Mouse (Mus musculus): ENCODE results near the gene Fcer2a. TPM values are rescaled to one million over a fixed set of nuclear protein-coding genes. Genes with fewer than 3 reads are reported as not detected.

Gene Fcer2a
- polyA plus RNA-seq, 1 experiment from 2014 or later = 0.14 TPM

DNA sequence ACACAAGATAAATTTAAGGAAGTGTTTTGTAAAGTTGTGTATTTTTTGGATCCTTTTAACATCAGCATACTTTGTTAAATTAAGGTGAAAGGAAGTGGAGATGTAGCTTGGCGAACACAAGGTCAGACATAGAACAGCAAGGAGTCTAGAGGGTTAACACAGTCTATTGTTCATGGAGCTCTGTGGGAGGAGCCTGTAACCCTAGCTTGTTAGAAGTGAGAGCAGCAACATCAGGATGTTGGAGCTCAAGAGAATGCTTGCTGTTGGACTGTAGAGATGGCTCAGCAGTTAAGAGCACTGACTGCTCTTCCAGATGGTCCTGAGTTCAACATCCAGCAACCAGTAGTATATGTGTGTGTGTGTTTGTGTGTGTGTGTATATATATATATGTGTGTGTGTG, 45.0 kb downstream of the Fcer2a start:
- Histone ChIP-seq H3K27ac (ENCODE audit: low read depth, low read length) (no peak overlapping the region), H3K9me3 (replicated peaks; ENCODE audit: control insufficient read depth, low read length) (no peaks in the 10 kb centered on the region), H3K4me1 (ENCODE audit: control insufficient read depth, insufficient read depth, low read length) (no peaks in the 10 kb centered on the region), H3K9ac (ENCODE audit: low read depth, low read length) (no peak overlapping the region), H3K27me3 (ENCODE audit: control insufficient read depth, insufficient read depth, low read length) (no peaks in the 10 kb centered on the region), H3K36me3 (ENCODE audit: control insufficient read depth, insufficient read depth, low read length) (no peaks in the 10 kb centered on the region), H3K4me3 (ENCODE audit: low read depth, low read length) (no peak overlapping the region), H3K4me2 (no peak overlapping the region; the same call in 1 of the 2 replicates)
- WGBS (ENCODE audit: insufficient replicate concordance) = 47% methylated on average over 1 of the region's 1 CpGs
- no peak for ATAC-seq (replicated peaks; ENCODE audit: insufficient number of reproducible peaks, low FRiP score, low TSS enrichment)

DNA sequence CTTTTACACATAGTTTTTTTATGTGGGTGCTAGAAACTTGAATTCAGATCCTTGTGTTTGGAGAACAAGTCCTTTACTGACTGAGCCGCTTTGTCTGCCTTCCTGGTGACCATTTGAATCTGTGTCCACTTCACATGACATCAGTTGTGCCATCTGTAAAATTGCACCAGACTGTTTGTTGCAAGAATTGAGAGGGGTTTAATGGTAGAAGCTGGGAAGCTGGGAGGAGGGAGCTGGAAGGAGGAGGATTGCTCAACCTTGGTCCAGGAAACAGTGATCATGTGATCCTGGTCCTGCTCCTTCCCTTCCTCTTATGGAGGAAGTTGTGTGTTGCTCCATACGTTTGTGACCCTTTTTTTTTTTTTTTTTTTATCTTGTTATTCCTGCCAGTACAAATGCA, 45.7 kb downstream of the Fcer2a start:
- WGBS (ENCODE audit: insufficient replicate concordance) = 55% methylated on average over 2 of the region's 2 CpGs
- H3K4me1 ChIP-seq (ENCODE audit: control insufficient read depth, insufficient read depth, low read length) = no peaks in the 10 kb centered on the region
- no peak overlapping the region for H3K9ac ChIP-seq (ENCODE audit: low read depth, low read length)
- no peak overlapping the region; the same call in 1 of the 2 replicates for H3K4me2 ChIP-seq
- no peak overlapping the region for H3K4me3 ChIP-seq (ENCODE audit: low read depth, low read length)
- H3K27ac ChIP-seq (ENCODE audit: low read depth, low read length) = no peak overlapping the region
- no peaks in the 10 kb centered on the region for H3K36me3 ChIP-seq (ENCODE audit: control insufficient read depth, insufficient read depth, low read length)
- H3K27me3 ChIP-seq (ENCODE audit: control insufficient read depth, insufficient read depth, low read length) = no peaks in the 10 kb centered on the region
- ATAC-seq (replicated peaks; ENCODE audit: insufficient number of reproducible peaks, low FRiP score, low TSS enrichment) = no peak
- H3K9me3 ChIP-seq (replicated peaks; ENCODE audit: control insufficient read depth, low read length) = no peaks in the 10 kb centered on the region

DNA sequence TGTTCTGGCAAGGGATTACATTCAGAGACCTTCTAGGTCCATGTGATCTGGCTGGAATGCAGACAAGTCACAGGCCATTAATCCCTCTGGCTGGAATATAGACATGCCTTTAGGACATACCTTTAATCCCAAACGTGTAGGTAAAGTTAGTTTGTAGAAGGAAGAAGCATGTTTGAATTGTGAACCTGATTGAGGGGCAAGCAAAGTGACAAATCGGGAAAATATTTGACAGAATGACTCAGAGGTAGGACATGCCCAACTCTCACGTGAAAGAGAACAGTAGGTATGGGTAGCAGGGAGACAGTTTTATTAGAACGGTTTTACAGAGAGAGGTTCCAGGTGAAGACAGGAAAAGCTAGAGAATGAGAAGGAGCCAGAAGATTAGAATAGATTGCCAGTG, 46.4 kb downstream of the Fcer2a start:
- 72% methylated on average over 4 of the region's 4 CpGs for WGBS (ENCODE audit: insufficient replicate concordance)

DNA sequence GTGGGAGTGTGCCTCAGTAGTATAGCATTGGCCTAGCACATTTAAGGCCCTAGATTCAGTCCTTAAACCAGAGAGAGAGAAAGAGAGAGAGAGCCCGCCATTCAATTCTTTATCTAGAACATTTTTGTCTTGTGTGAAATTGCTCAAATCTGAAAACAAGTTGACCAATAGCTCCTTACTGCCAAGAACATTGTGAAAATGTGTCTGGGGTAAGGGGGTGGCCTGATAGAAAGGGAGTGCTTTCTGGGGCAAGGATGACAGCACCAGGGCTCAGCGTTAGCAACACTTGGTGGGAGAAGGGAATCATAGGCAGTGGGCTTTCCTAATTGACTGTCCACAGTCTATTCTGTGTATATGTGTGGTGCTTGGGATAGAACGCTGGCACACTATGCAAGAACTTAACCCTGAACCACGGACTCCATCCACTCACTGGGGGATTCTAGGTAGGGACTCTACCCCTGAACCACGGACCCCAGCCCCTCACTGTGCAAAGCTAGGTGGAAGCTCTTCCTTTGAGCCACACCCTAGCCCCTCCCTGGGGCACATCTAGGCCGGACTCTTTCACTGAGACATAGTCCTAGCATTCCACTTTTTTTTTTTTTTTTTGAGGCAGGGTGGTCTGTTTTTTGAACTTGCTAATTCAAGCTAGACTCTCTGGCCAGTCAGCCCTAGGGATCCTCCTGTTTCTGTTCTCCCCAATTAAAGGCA, 47.0 kb downstream of the Fcer2a start:
- no peak for ATAC-seq (replicated peaks; ENCODE audit: insufficient number of reproducible peaks, low FRiP score, low TSS enrichment)
- H3K9me3 ChIP-seq (replicated peaks; ENCODE audit: control insufficient read depth, low read length) = no peaks in the 10 kb centered on the region
- 73% methylated on average over 6 of the region's 6 CpGs for WGBS (ENCODE audit: insufficient replicate concordance)
- no peaks in the 10 kb centered on the region for H3K4me1 ChIP-seq (ENCODE audit: control insufficient read depth, insufficient read depth, low read length)
- no peak overlapping the region for H3K4me2 ChIP-seq
- no peaks in the 10 kb centered on the region for H3K27me3 ChIP-seq (ENCODE audit: control insufficient read depth, insufficient read depth, low read length)
- H3K9ac ChIP-seq (ENCODE audit: low read depth, low read length) = no peak overlapping the region
- H3K36me3 ChIP-seq (ENCODE audit: control insufficient read depth, insufficient read depth, low read length) = peaks cover 2% of the 10 kb centered on the region; the same call in 1 of the 2 replicates
- no peak overlapping the region for H3K27ac ChIP-seq (ENCODE audit: low read depth, low read length)
- H3K4me3 ChIP-seq (ENCODE audit: low read depth, low read length) = no peak overlapping the region

More for the DNA sequence above, 46.4 kb downstream of the Fcer2a start:
- Histone ChIP-seq H3K4me3 (ENCODE audit: low read depth, low read length) (no peak overlapping the region), H3K9me3 (replicated peaks; ENCODE audit: control insufficient read depth, low read length) (no peaks in the 10 kb centered on the region), H3K4me2 (no peak overlapping the region), H3K27me3 (ENCODE audit: control insufficient read depth, insufficient read depth, low read length) (no peaks in the 10 kb centered on the region), H3K9ac (ENCODE audit: low read depth, low read length) (no peak overlapping the region), H3K27ac (ENCODE audit: low read depth, low read length) (no peak overlapping the region), H3K4me1 (ENCODE audit: control insufficient read depth, insufficient read depth, low read length) (no peaks in the 10 kb centered on the region), H3K36me3 (ENCODE audit: control insufficient read depth, insufficient read depth, low read length) (no peaks in the 10 kb centered on the region)
- ATAC-seq (replicated peaks; ENCODE audit: insufficient number of reproducible peaks, low FRiP score, low TSS enrichment) = no peak

DNA sequence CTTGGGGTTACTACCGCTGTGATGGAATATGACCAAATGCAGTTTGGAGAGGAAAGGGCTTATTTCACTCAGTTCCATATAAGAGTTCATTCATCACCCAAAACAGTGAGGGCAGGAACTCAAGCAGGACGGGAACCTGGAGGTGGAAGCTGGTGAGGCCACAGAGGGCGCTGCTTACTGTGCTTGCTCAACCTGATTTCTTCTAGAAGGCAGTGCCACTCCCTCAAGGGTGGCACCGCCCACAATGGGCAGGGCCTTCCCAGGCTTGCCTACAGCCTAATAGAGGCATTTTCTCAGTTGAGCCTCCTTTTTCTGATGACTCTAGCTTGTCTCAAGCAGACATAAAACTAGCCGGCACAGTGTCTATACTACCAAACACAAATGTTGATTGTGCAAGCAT, 48.2 kb downstream of the Fcer2a start:
- Histone ChIP-seq H3K27me3 (ENCODE audit: control insufficient read depth, insufficient read depth, low read length) (no peaks in the 10 kb centered on the region), H3K4me3 (ENCODE audit: low read depth, low read length) (no peak overlapping the region), H3K27ac (ENCODE audit: low read depth, low read length) (no peak overlapping the region), H3K36me3 (ENCODE audit: control insufficient read depth, insufficient read depth, low read length) (peaks cover 7% of the 10 kb centered on the region; the same call in 1 of the 2 replicates), H3K9ac (ENCODE audit: low read depth, low read length) (no peak overlapping the region), H3K9me3 (replicated peaks; ENCODE audit: control insufficient read depth, low read length) (no peaks in the 10 kb centered on the region), H3K4me1 (ENCODE audit: control insufficient read depth, insufficient read depth, low read length) (no peaks in the 10 kb centered on the region), H3K4me2 (no peak overlapping the region)
- WGBS (ENCODE audit: insufficient replicate concordance) = 16% methylated on average over 5 of the region's 5 CpGs
- no peak for ATAC-seq (replicated peaks; ENCODE audit: insufficient number of reproducible peaks, low FRiP score, low TSS enrichment)

Other genes with a start within 250 kb of the Fcer2a start
- 2.7 and 3.1 TPM in 2 replicates for gene Pex11g, start 226.5 kb downstream of the Fcer2a start, polyA plus RNA-seq (2014; fragmentation: Nextera tagmentation; extraction: Ambion mirVana)
- not detected in 2 replicates for gene Tex45, start 223.3 kb downstream of the Fcer2a start, polyA plus RNA-seq (2014; fragmentation: Nextera tagmentation; extraction: Ambion mirVana)
- 11.5 and 19.7 TPM in 2 replicates for gene Zfp358, start 201.0 kb downstream of the Fcer2a start, polyA plus RNA-seq (2014; fragmentation: Nextera tagmentation; extraction: Ambion mirVana)
- gene Mcoln1, start 193.7 kb downstream of the Fcer2a start, polyA plus RNA-seq (2014; fragmentation: Nextera tagmentation; extraction: Ambion mirVana) = 31.3 and 48.1 TPM in 2 replicates
- gene Pnpla6, start 178.8 kb downstream of the Fcer2a start, polyA plus RNA-seq (2014; fragmentation: Nextera tagmentation; extraction: Ambion mirVana) = 14.0 and 15.9 TPM in 2 replicates
- gene C330021F23Rik, start 126.2 kb downstream of the Fcer2a start, polyA plus RNA-seq (2014; fragmentation: Nextera tagmentation; extraction: Ambion mirVana) = 3.9 and 5.1 TPM in 2 replicates
- gene Camsap3, start 106.9 kb downstream of the Fcer2a start, polyA plus RNA-seq (2014; fragmentation: Nextera tagmentation; extraction: Ambion mirVana) = 1.6 TPM in 2 replicates
- gene Xab2, start 72.9 kb downstream of the Fcer2a start, polyA plus RNA-seq (2014; fragmentation: Nextera tagmentation; extraction: Ambion mirVana) = 32.6 and 34.7 TPM in 2 replicates
- gene Pet100, start 72.6 kb downstream of the Fcer2a start, polyA plus RNA-seq (2014; fragmentation: Nextera tagmentation; extraction: Ambion mirVana) = 109 and 114 TPM in 2 replicates
- gene Pcp2, start 68.6 kb downstream of the Fcer2a start, polyA plus RNA-seq (2014; fragmentation: Nextera tagmentation; extraction: Ambion mirVana) = 0.11 TPM in 1 of 2 replicates, not detected in the other
- gene Stxbp2, start 63.2 kb downstream of the Fcer2a start, polyA plus RNA-seq (2014; fragmentation: Nextera tagmentation; extraction: Ambion mirVana) = 57.7 and 60.2 TPM in 2 replicates
- gene Retn, start 38.4 kb downstream of the Fcer2a start, polyA plus RNA-seq (2014; fragmentation: Nextera tagmentation; extraction: Ambion mirVana) = not detected in 2 replicates
- not detected in 2 replicates for gene Mcemp1, start 28.4 kb downstream of the Fcer2a start, polyA plus RNA-seq (2014; fragmentation: Nextera tagmentation; extraction: Ambion mirVana)
- gene Fcor, start 21.8 kb downstream of the Fcer2a start, polyA plus RNA-seq (2014; fragmentation: Nextera tagmentation; extraction: Ambion mirVana) = 9.4 and 12.2 TPM in 2 replicates
- gene Trappc5, start 17.9 kb downstream of the Fcer2a start, polyA plus RNA-seq (2014; fragmentation: Nextera tagmentation; extraction: Ambion mirVana) = 26.3 and 33.2 TPM in 2 replicates
- 4.1 and 4.6 TPM in 2 replicates for gene Clec4g, start 26.5 kb upstream of the Fcer2a start, polyA plus RNA-seq (2014; fragmentation: Nextera tagmentation; extraction: Ambion mirVana)
- gene Cd209a, start 54.8 kb upstream of the Fcer2a start, polyA plus RNA-seq (2014; fragmentation: Nextera tagmentation; extraction: Ambion mirVana) = not detected in 2 replicates
- not detected in 2 replicates for gene Cd209e, start 160.1 kb upstream of the Fcer2a start, polyA plus RNA-seq (2014; fragmentation: Nextera tagmentation; extraction: Ambion mirVana)
- gene Cd209d, start 184.4 kb upstream of the Fcer2a start, polyA plus RNA-seq (2014; fragmentation: Nextera tagmentation; extraction: Ambion mirVana) = not detected in 2 replicates
- gene Cd209b, start 232.7 kb upstream of the Fcer2a start, polyA plus RNA-seq (2014; fragmentation: Nextera tagmentation; extraction: Ambion mirVana) = not detected in 2 replicates

All from heart, embryonic 11.5 days (tissue).